Mouse (Mus musculus) ES-E14 (cell line): Measurements from ENCODE around the gene Ifnz. TPM values are rescaled to one million over a fixed set of nuclear protein-coding genes. Genes with fewer than 3 reads are reported as not detected.

Source experiments
- DNase-seq: peaks from one replicate; pipeline ENCODE4 v3.0.0-alpha.2; 2013; ENCODE audit warnings: low read depth, low spot score
- H3K27ac ChIP-seq: 2 replicates; pipeline ENCODE4 v1.5.1; 2012; ENCODE audit warnings: low read depth, mild to moderate bottlenecking, low read length, moderate library complexity, mixed read lengths; ENCODE audit not compliant: poor library complexity, insufficient read depth, severe bottlenecking
- H3K36me3 ChIP-seq: 2 replicates; pipeline ENCODE4 v1.6.1; 2012; ENCODE audit warnings: mild to moderate bottlenecking, low read length, moderate library complexity, mixed read lengths; ENCODE audit not compliant: control insufficient read depth, poor library complexity, insufficient read depth, severe bottlenecking
- H3K4me1 ChIP-seq, 2 experiments: fragments of 150-350 bp in 1 of 2; sonication (generic) in 1 of 2; 2 replicates each; pipeline ENCODE4 v1.6.1; 2012; ENCODE audit warnings: low read length in 2 of 2, mild to moderate bottlenecking in 1 of 2, mixed read lengths in 1 of 2; ENCODE audit not compliant: control insufficient read depth in 2 of 2, insufficient read depth in 2 of 2, poor library complexity in 1 of 2
- H3K4me3 ChIP-seq, 2 experiments: fragments of 150-350 bp in 1 of 2; sonication (generic) in 1 of 2; 2 replicates each; pipeline ENCODE4 v1.5.1; 2012; ENCODE audit warnings: low read length in 2 of 2, low read depth in 1 of 2, mild to moderate bottlenecking in 1 of 2, mixed read lengths in 1 of 2; ENCODE audit not compliant: insufficient read depth in 1 of 2, poor library complexity in 1 of 2, severe bottlenecking in 1 of 2
- H3K9ac ChIP-seq: 2 replicates; pipeline ENCODE4 v1.6.1; 2012; ENCODE audit warnings: low read depth, mild to moderate bottlenecking, low read length, mixed read lengths; ENCODE audit not compliant: poor library complexity, insufficient read depth, severe bottlenecking
- H3K9me3 ChIP-seq: fragments of 150-350 bp; sonication (generic); 2 replicates; pipeline ENCODE4 v1.6.1; 2012; ENCODE audit warnings: low read depth, mild to moderate bottlenecking, low read length; ENCODE audit not compliant: control insufficient read depth, insufficient read depth
- CHD2 ChIP-seq: IDR thresholded peaks from 2 replicates; pipeline ENCODE4 v1.6.1; 2014; ENCODE audit warnings: mild to moderate bottlenecking, low read depth, low read length, inconsistent platforms
- HCFC1 ChIP-seq: IDR thresholded peaks from 2 replicates; pipeline ENCODE4 v1.6.1; 2012; ENCODE audit warnings: low read length, inconsistent platforms, borderline replicate concordance; ENCODE audit not compliant: insufficient read depth
- MAFK ChIP-seq: IDR thresholded peaks from 2 replicates; pipeline ENCODE4 v1.6.1; 2014; ENCODE audit warnings: mild to moderate bottlenecking, low read depth, low read length, inconsistent platforms; ENCODE audit not compliant: insufficient read depth
- ZC3H11A ChIP-seq: IDR thresholded peaks from 2 replicates; pipeline ENCODE4 v1.6.1; 2012; ENCODE audit warnings: low read depth, mild to moderate bottlenecking, inconsistent platforms, low read length, borderline replicate concordance
- ZNF384 ChIP-seq: IDR thresholded peaks from 2 replicates; pipeline ENCODE4 v1.6.1; 2012; ENCODE audit warnings: low read depth, low read length, inconsistent platforms
- in situ Hi-C, 2 experiments: fragments of 600-800 bp; cut with MboI; formaldehyde crosslinking; loops; one replicate each; pipeline ENCODE4 v1.15.1; 2025; ENCODE audit warnings: low sequenced_read_pairs in 2 of 2, inconsistent platforms in 1 of 2; ENCODE audit not compliant: unreplicated experiment in 2 of 2
- total RNA-seq: library from RNA; depleted of rRNA; stranded (reverse); fragments of 300-350 nt; gene quantifications from 2 replicates; pipeline ENCODE4 v1.2.3, GENCODE M21; 2012; rRNA removed

Gene Ifnz
- total RNA-seq, 1 experiment: not detected

DNA sequence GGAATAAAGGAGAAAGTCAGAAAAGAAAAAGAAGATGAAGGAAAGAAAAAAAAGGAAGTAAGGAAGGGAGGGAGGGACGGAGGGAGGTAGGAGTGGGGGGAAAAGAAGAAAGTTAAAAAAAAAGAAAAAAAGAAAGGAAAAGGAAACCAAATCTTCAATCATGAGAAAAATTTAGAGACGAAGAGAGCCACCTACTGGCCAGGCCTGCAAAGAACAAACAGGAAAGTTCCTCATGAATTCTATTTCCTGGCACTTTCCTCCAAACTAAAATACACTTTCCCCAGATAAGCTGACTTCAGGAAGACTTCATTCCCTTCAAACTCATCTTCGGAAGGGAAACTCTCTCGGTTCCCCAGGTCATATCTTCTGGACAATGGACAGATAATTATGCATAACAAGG, 48.6 kb downstream of the Ifnz start:
- no peaks in the 10 kb centered on the region for H3K9me3 ChIP-seq
- in situ Hi-C loops: no loop called here
- TF ChIP-seq HCFC1 (no peak), ZNF384 (no peak), MAFK (no peak), ZC3H11A (no peak), CHD2 (no peak)
- no peak overlapping the region for H3K27ac ChIP-seq
- H3K4me3 ChIP-seq: no peak overlapping the region
- H3K36me3 ChIP-seq: no peaks in the 10 kb centered on the region
- H3K4me1 ChIP-seq: no peaks in the 10 kb centered on the region
- DNase-seq: no peak
- H3K9ac ChIP-seq: no peak overlapping the region

Other genes starting within 250 kb of the Ifnz start
- gene Ifna15, start 223.9 kb upstream of the Ifnz start, total RNA-seq: not detected in 2 replicates
- gene Ifna14, start 210.3 kb upstream of the Ifnz start, total RNA-seq: not detected in 2 replicates
- gene Ifna9, start 189.7 kb upstream of the Ifnz start, total RNA-seq: not detected in 2 replicates
- not detected in 2 replicates for gene Ifna12, start 178.8 kb upstream of the Ifnz start, total RNA-seq
- gene C87499, start 147.7 kb upstream of the Ifnz start, total RNA-seq: not detected in 2 replicates
- gene Ifna13, start 137.7 kb upstream of the Ifnz start, total RNA-seq: not detected in 2 replicates
- not detected in 2 replicates for gene Ifna16, start 105.2 kb upstream of the Ifnz start, total RNA-seq
- not detected in 2 replicates for gene Ifna2, start 98.2 kb upstream of the Ifnz start, total RNA-seq
- gene Ifnab, start 90.8 kb upstream of the Ifnz start, total RNA-seq: not detected in 2 replicates
- 3.7 and 5.3 TPM in 2 replicates for gene Gm26566, start 60.3 kb upstream of the Ifnz start, total RNA-seq
- 20.7 and 31.5 TPM in 2 replicates for gene Klhl9, start 59.7 kb upstream of the Ifnz start, total RNA-seq
- gene Gm13271, start 27.3 kb upstream of the Ifnz start, total RNA-seq: not detected in 2 replicates
- not detected in 2 replicates for gene Gm13283, start 22.0 kb upstream of the Ifnz start, total RNA-seq
- gene Gm13290, start 8.3 kb upstream of the Ifnz start, total RNA-seq: not detected in 2 replicates
- not detected in 2 replicates for gene Gm13289, start 5.2 kb upstream of the Ifnz start, total RNA-seq
- gene Gm13272, start 2.3 kb upstream of the Ifnz start, total RNA-seq: not detected in 2 replicates
- gene Gm13276, start 3.6 kb downstream of the Ifnz start, total RNA-seq: not detected in 2 replicates
- gene Gm13277, start 6.5 kb downstream of the Ifnz start, total RNA-seq: not detected in 2 replicates
- gene Gm13278, start 9.4 kb downstream of the Ifnz start, total RNA-seq: not detected in 2 replicates
- gene Gm13275, start 12.4 kb downstream of the Ifnz start, total RNA-seq: not detected in 2 replicates
- gene Gm13279, start 15.3 kb downstream of the Ifnz start, total RNA-seq: not detected in 2 replicates
- gene Gm13285, start 17.5 kb downstream of the Ifnz start, total RNA-seq: not detected in 2 replicates
- not detected in 2 replicates for gene Gm13287, start 21.1 kb downstream of the Ifnz start, total RNA-seq
- not detected in 2 replicates for gene Gm13288, start 23.4 kb downstream of the Ifnz start, total RNA-seq
- not detected in 2 replicates for gene Ifna7, start 34.1 kb downstream of the Ifnz start, total RNA-seq
- gene Ifna11, start 37.8 kb downstream of the Ifnz start, total RNA-seq: not detected in 2 replicates
- not detected in 2 replicates for gene Ifna6, start 45.3 kb downstream of the Ifnz start, total RNA-seq
- gene Ifna5, start 53.4 kb downstream of the Ifnz start, total RNA-seq: not detected in 2 replicates
- gene Ifna4, start 59.7 kb downstream of the Ifnz start, total RNA-seq: not detected in 2 replicates
- not detected in 2 replicates for gene Ifna1, start 68.0 kb downstream of the Ifnz start, total RNA-seq
- gene Ifne, start 98.1 kb downstream of the Ifnz start, total RNA-seq: not detected in 2 replicates